Mouse (Mus musculus) MEL (cell line): Measurements from ENCODE around the gene Rragd.

Experiments
- CTCF ChIP-seq, 3 experiments: IDR thresholded peaks in 2 of 3; conservative IDR thresholded peaks in 1 of 3; 2 replicates each; pipeline ENCODE4 v1.5.1; 2011 to 2012; ENCODE audit warnings: low read length in 3 of 3, low read depth in 2 of 3, mild to moderate bottlenecking in 2 of 3, improper control_type of control experiment in 1 of 3, inconsistent platforms in 1 of 3, mixed read lengths in 1 of 3, moderate library complexity in 1 of 3; ENCODE audit not compliant: control insufficient read depth in 1 of 3, insufficient read depth in 1 of 3, poor library complexity in 1 of 3, severe bottlenecking in 1 of 3
- EP300 ChIP-seq, 2 experiments: IDR thresholded peaks; 2 replicates each; pipeline ENCODE4 v1.6.1; 2011; ENCODE audit warnings: improper control_type of control experiment in 2 of 2, low read length in 2 of 2, low read depth in 1 of 2, mild to moderate bottlenecking in 1 of 2
- POLR2A ChIP-seq, 2 experiments: IDR thresholded peaks; 2 replicates each; pipeline ENCODE4 v1.6.1; 2011 to 2012; ENCODE audit warnings: low read length in 2 of 2, mild to moderate bottlenecking in 2 of 2, control low read depth in 1 of 2, improper control_type of control experiment in 1 of 2, low read depth in 1 of 2, moderate library complexity in 1 of 2; ENCODE audit not compliant: control insufficient read depth in 1 of 2, insufficient read depth in 1 of 2, poor library complexity in 1 of 2
- ZKSCAN1 ChIP-seq: IDR thresholded peaks from 2 replicates; pipeline ENCODE4 v1.6.1; 2012; ENCODE audit warnings: low read depth, mild to moderate bottlenecking, inconsistent platforms, low read length, improper control_type of control experiment, moderate library complexity

- TF ChIP-seq ZKSCAN1 (no peak), CTCF (IDR thresholded peaks at IDR 0.05 in 2 of 3, conservative IDR thresholded peaks at IDR 0.05 in 1 of 3; ENCODE audit: control insufficient read depth in 1 of 3, insufficient read depth in 1 of 3, low read depth in 2 of 3, low read length in 3 of 3, poor library complexity in 1 of 3, severe bottlenecking in 1 of 3) (no peak), EP300 (IDR thresholded peaks at IDR 0.05; ENCODE audit: low read depth in 1 of 2, low read length in 2 of 2) (no peak), POLR2A (IDR thresholded peaks at IDR 0.05; ENCODE audit: control insufficient read depth in 1 of 2, insufficient read depth in 1 of 2, low read depth in 1 of 2, low read length in 2 of 2, poor library complexity in 1 of 2) (no peak)
These were observed 66.8 kb downstream of the Rragd start for GRCm38 (mm10) chr4:33049601-33050000.
